Mouse (Mus musculus) kidney, embryonic 16.5 days (tissue): ENCODE data around the gene Olfr1276. TPM values are rescaled to one million over a fixed set of nuclear protein-coding genes. Genes with fewer than 3 reads are reported as not detected.

ENCODE experiments used
- ATAC-seq: fragments of 200-750 bp; cut with Nextera tagmentation; 2 replicates; pipeline ENCODE4 v1.8.0; 2017; ENCODE audit warnings: moderate TSS enrichment; ENCODE audit not compliant: low FRiP score, low TSS enrichment
- H3K27ac ChIP-seq: fragments of 300-500 bp; sonication (generic); 2 replicates; pipeline ENCODE4 v1.5.1; 2014; ENCODE audit warnings: low read length
- H3K27me3 ChIP-seq: fragments of 300-500 bp; sonication (generic); 2 replicates; pipeline ENCODE4 v1.6.1; 2014; ENCODE audit warnings: low read length, control low read depth, mixed read lengths; ENCODE audit not compliant: insufficient read depth
- H3K36me3 ChIP-seq: fragments of 300-500 bp; sonication (generic); 2 replicates; pipeline ENCODE4 v1.6.1; 2014; ENCODE audit warnings: low read length, control low read depth, mixed read lengths; ENCODE audit not compliant: insufficient read depth
- H3K4me1 ChIP-seq: fragments of 300-500 bp; sonication (generic); 2 replicates; pipeline ENCODE4 v1.6.1; 2014; ENCODE audit warnings: low read length, control low read depth, mixed read lengths; ENCODE audit not compliant: insufficient read depth
- H3K4me2 ChIP-seq: fragments of 300-500 bp; sonication (generic); replicated peaks from 2 replicates; pipeline ENCODE4 v1.6.1; 2014; ENCODE audit warnings: low read depth, low read length
- H3K4me3 ChIP-seq: fragments of 300-500 bp; sonication (generic); 2 replicates; pipeline ENCODE4 v1.5.1; 2014; ENCODE audit warnings: mild to moderate bottlenecking, low read length
- H3K9ac ChIP-seq: fragments of 300-500 bp; sonication (generic); replicated peaks from 2 replicates; pipeline ENCODE4 v1.6.1; 2014; ENCODE audit warnings: low read length
- H3K9me3 ChIP-seq: fragments of 300-500 bp; sonication (generic); 2 replicates; pipeline ENCODE4 v1.6.1; 2016; ENCODE audit warnings: low read length, control low read depth
- WGBS: fragments of 180-500 bp; shearing (Covaris S2); extraction: QIAGEN DNeasy Blood & Tissue Kit; methylation state at CpG from one replicate; pipeline ENCODE4 v1.1.7; 2014; 5-methylcytosine and 5-hydroxymethylcytosine counted together
- polyA plus RNA-seq: library from polyadenylated mRNA; unstranded; fragments of >200 nt; fragmentation: Nextera tagmentation; extraction: Ambion mirVana; gene quantifications from 2 replicates; pipeline ENCODE4 v1.2.1, GENCODE M21; 2015

Olfr1276 gene
- not detected in 2 replicates for polyA plus RNA-seq

GRCm38 (mm10) chr2:111254216-111254615 is at the start of gene Olfr1276:
Gene Olfr1276, plus strand, starts transcription at chr2:111254516.
- Histone ChIP-seq H3K4me3 (no peak within 1 kb of the TSS), H3K4me2 (no peak within 1 kb of the TSS), H3K4me1 (no peaks in the 10 kb centered on the region), H3K9ac (no peak within 1 kb of the TSS), H3K27me3 (no peaks in the 10 kb centered on the region), H3K27ac (no peak within 1 kb of the TSS), H3K36me3 (no peaks in the 10 kb centered on the region), H3K9me3 (no peaks in the 10 kb centered on the region)
- ATAC-seq = no peak

DNA sequence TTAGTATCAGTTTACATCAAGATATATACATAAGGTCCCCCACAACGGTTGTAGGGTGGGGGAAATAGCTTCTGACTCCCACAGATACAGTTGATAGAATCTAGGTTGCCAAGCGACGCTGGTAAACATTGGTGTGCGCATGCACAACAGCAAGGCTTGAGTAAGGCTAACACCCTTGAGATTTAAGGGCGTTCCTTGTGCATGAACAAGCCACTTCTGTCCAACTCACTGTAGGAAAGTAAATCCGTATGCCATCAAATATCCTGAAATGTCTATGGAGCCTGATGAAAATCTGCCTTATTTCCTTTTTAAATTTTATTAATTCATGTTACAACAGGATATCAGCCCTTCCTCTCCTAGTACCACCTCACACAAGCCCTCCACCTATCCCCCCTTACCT is 24.8 kb upstream of the Olfr1276 start, which contains the start of gene 4930430A15Rik:
Gene 4930430A15Rik, minus strand, starts transcription at position 101 of the 400 bp plus-strand sequence.
- no peak within 1 kb of the TSS for H3K27ac ChIP-seq
- WGBS = 83% methylated on average over 6 of the region's 6 CpGs
- no peak within 1 kb of the TSS for H3K4me2 ChIP-seq
- no peaks in the 10 kb centered on the region for H3K4me1 ChIP-seq
- H3K9me3 ChIP-seq = no peaks in the 10 kb centered on the region
- ATAC-seq = no peak
- H3K4me3 ChIP-seq = no peak within 1 kb of the TSS
- H3K27me3 ChIP-seq = no peaks in the 10 kb centered on the region
- H3K9ac ChIP-seq = no peak within 1 kb of the TSS
- no peaks in the 10 kb centered on the region for H3K36me3 ChIP-seq

DNA sequence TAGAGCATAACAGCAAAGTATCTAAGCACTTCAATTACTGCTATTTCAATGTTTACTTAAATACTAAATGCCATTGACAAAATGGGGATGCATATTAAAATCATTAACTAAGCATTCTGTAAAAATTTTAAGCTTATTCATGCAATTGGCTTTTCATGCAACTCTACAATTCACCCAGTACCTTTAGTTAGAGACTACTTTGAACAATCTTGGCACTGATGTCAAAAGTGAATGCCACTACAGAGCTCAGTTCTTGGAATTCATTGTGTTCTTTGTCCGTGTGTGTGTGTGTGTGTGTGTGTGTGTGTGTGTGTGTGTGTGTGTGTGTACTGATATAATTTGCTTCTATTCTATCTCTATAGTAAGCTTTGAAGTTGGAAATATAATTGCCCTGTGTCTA is 19.1 kb upstream of the Olfr1276 start, which contains the start of gene Olfr1275:
Gene Olfr1275, minus strand, starts transcription at position 101 of the 400 bp plus-strand sequence.
- Histone ChIP-seq H3K9me3 (no peaks in the 10 kb centered on the region), H3K27ac (no peak within 1 kb of the TSS), H3K4me3 (no peak within 1 kb of the TSS), H3K4me2 (no peak within 1 kb of the TSS), H3K9ac (no peak within 1 kb of the TSS), H3K36me3 (no peaks in the 10 kb centered on the region), H3K27me3 (no peaks in the 10 kb centered on the region), H3K4me1 (no peaks in the 10 kb centered on the region)
- 95% methylated on average over 1 of the region's 1 CpGs for WGBS
- ATAC-seq = no peak

DNA sequence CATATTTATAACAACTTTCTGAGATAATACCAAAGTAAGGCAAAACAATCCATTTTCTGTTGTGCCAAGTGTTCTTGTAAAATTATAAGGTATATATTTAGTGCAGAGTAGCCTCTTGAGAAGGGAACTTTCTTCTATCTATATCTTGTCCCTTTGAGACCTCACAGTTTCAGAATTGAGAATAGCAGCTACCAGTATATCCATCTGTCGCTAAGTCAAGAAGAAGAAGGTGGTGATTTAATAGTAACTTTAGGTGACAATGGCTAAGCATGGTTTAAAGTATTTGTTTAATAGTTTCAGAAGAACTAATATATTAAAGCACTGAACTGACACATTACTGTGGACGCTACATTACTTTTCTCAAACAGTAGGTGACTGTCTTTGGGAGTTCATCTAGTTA is 19.7 kb downstream of the Olfr1276 start, which contains the start of gene Olfr1277:
Gene Olfr1277, minus strand, starts transcription at position 101 of the 400 bp plus-strand sequence.
- Histone ChIP-seq H3K4me2 (no peak within 1 kb of the TSS), H3K4me3 (no peak within 1 kb of the TSS), H3K9ac (no peak within 1 kb of the TSS), H3K36me3 (no peaks in the 10 kb centered on the region), H3K27me3 (no peaks in the 10 kb centered on the region), H3K9me3 (no peaks in the 10 kb centered on the region), H3K4me1 (no peaks in the 10 kb centered on the region), H3K27ac (no peak within 1 kb of the TSS)
- 70% methylated on average over 2 of the region's 2 CpGs for WGBS
- ATAC-seq = no peak

DNA sequence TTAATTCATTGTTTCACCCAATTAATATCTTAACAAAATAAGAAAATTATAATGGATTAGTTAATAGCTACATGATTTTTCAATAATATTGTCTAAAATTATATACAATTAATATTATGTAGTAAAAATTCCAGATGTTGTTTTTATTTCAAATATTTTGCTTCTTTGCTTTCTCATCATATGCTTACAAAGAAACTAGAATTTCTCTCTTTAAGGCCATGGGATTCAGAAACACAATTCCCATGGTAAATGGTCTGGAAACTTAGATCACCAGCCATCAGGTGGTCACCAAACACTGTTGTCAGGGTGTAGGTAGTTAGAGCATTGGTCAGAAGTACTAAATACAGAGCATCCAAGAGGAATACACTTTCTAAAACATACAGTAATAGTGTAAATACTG is 35.5 kb downstream of the Olfr1276 start, which contains the start of gene Olfr1278:
Gene Olfr1278, plus strand, starts transcription at position 301 of the 400 bp plus-strand sequence.
- Histone ChIP-seq H3K4me3 (no peak within 1 kb of the TSS), H3K36me3 (no peaks in the 10 kb centered on the region), H3K4me2 (no peak within 1 kb of the TSS), H3K27ac (no peak within 1 kb of the TSS), H3K9me3 (no peaks in the 10 kb centered on the region), H3K27me3 (no peaks in the 10 kb centered on the region), H3K9ac (no peak within 1 kb of the TSS), H3K4me1 (no peaks in the 10 kb centered on the region)
- ATAC-seq = no peak

DNA sequence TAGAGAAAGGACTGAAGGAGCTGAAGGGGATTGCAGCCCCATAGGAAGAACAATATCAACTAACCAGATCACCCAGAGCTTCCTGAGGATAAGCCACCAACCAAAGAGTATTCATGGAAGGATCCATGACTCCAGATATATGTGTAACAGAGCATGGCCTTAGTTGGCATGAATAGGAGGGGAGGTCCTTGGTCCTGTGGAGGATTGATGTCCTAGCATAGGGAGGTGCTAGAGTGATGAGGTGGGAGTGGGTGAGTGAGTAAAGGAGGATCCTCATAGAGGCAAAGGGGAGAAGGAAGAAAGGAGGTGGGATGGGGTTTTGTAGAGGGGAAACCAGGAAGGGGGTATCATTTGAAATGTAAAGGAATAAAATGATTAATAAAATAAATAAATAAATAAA is 44.2 kb downstream of the Olfr1276 start:
- H3K4me3 ChIP-seq = no peak overlapping the region
- H3K9ac ChIP-seq = no peak overlapping the region
- H3K4me2 ChIP-seq = no peak overlapping the region
- ATAC-seq = no peak
- H3K27ac ChIP-seq = no peak overlapping the region
- no peaks in the 10 kb centered on the region for H3K9me3 ChIP-seq
- no peaks in the 10 kb centered on the region for H3K27me3 ChIP-seq
- no peaks in the 10 kb centered on the region for H3K36me3 ChIP-seq
- no peaks in the 10 kb centered on the region for H3K4me1 ChIP-seq

- Histone ChIP-seq H3K9me3 (no peaks in the 10 kb centered on the region), H3K27me3 (no peaks in the 10 kb centered on the region), H3K9ac (no peak within 1 kb of the TSS), H3K4me2 (no peak within 1 kb of the TSS), H3K4me3 (no peak within 1 kb of the TSS), H3K36me3 (no peaks in the 10 kb centered on the region), H3K4me1 (no peaks in the 10 kb centered on the region), H3K27ac (no peak within 1 kb of the TSS)
- ATAC-seq = no peak
These were observed 46.1 kb downstream of the Olfr1276 start, which contains the start of gene Olfr1279 for GRCm38 (mm10) chr2:111300374-111300773. Gene Olfr1279, plus strand, starts transcription at chr2:111300635.

Other genes with a start within 250 kb of the Olfr1276 start
- gene Gm13941, start 148.5 kb upstream of the Olfr1276 start, polyA plus RNA-seq = not detected in 2 replicates
- not detected in 2 replicates for gene Gm15130, start 101.6 kb upstream of the Olfr1276 start, polyA plus RNA-seq
- not detected in 2 replicates for gene 4930430A15Rik, start 24.9 kb upstream of the Olfr1276 start, polyA plus RNA-seq
- not detected in 2 replicates for gene Olfr1275, start 19.2 kb upstream of the Olfr1276 start, polyA plus RNA-seq
- not detected in 2 replicates for gene Olfr1277, start 19.6 kb downstream of the Olfr1276 start, polyA plus RNA-seq
- not detected in 2 replicates for gene Olfr1278, start 35.6 kb downstream of the Olfr1276 start, polyA plus RNA-seq
- not detected in 2 replicates for gene Olfr1279, start 46.1 kb downstream of the Olfr1276 start, polyA plus RNA-seq
- gene Olfr1280, start 59.5 kb downstream of the Olfr1276 start, polyA plus RNA-seq = not detected in 2 replicates
- gene Olfr1281, start 72.0 kb downstream of the Olfr1276 start, polyA plus RNA-seq = not detected in 2 replicates
- gene Olfr1282, start 81.6 kb downstream of the Olfr1276 start, polyA plus RNA-seq = not detected in 2 replicates
- not detected in 2 replicates for gene Olfr1283, start 112.3 kb downstream of the Olfr1276 start, polyA plus RNA-seq
- not detected in 2 replicates for gene Olfr1284, start 121.0 kb downstream of the Olfr1276 start, polyA plus RNA-seq
- gene Olfr1286, start 168.6 kb downstream of the Olfr1276 start, polyA plus RNA-seq = not detected in 2 replicates
- not detected in 2 replicates for gene Olfr1287, start 194.6 kb downstream of the Olfr1276 start, polyA plus RNA-seq
- not detected in 2 replicates for gene Olfr1288, start 219.6 kb downstream of the Olfr1276 start, polyA plus RNA-seq
- not detected in 2 replicates for gene Olfr1289, start 226.3 kb downstream of the Olfr1276 start, polyA plus RNA-seq
- not detected in 2 replicates for gene Olfr1290, start 239.3 kb downstream of the Olfr1276 start, polyA plus RNA-seq
- not detected in 2 replicates for gene Olfr1291-ps1, start 242.7 kb downstream of the Olfr1276 start, polyA plus RNA-seq